Mouse (Mus musculus): ENCODE results near the gene Pip4k2b. TPM values are rescaled to one million over a fixed set of nuclear protein-coding genes. Genes with fewer than 3 reads are reported as not detected.

Pip4k2b gene
- total and polyA plus RNA-seq, 2 experiments from 2014 or later: 5.2 to 166 TPM

- H3K36me3 ChIP-seq (ENCODE audit: insufficient read depth, low read length): peaks cover 26% of the 10 kb centered on the region
- no peaks in the 10 kb centered on the region; the same call in 1 of the 2 replicates for H3K4me1 ChIP-seq (ENCODE audit: insufficient read depth, low read length)
- ATAC-seq (ENCODE audit: low FRiP score) (no peak), DNase-seq (ENCODE audit: low spot score) (no peak)
- no peaks in the 10 kb centered on the region for H3K27me3 ChIP-seq (ENCODE audit: insufficient read depth, low read length)
- no peak overlapping the region for H3K9ac ChIP-seq (replicated peaks; ENCODE audit: low read length, poor library complexity, severe bottlenecking)
- no peak overlapping the region for H3K27ac ChIP-seq (ENCODE audit: low read depth, low read length)
- H3K4me3 ChIP-seq (ENCODE audit: low read depth, low read length): no peak overlapping the region
- no peak for TF ChIP-seq CTCF (IDR thresholded peaks at IDR 0.05)
- H3K9me3 ChIP-seq (ENCODE audit: low read length): no peaks in the 10 kb centered on the region
- no peak overlapping the region for H3K4me2 ChIP-seq (ENCODE audit: low read depth, low read length, poor library complexity, severe bottlenecking)
- 55% methylated on average over 5 of the region's 5 CpGs for WGBS
Observed at GRCm38 (mm10) chr11:97776497-97777128, 32.1 kb upstream of the Pip4k2b start.

GRCm38 (mm10) chr11:97775808-97776496 is 31.4 kb upstream of the Pip4k2b start, which contains the start of gene 1700001P01Rik:
TSS of gene 1700001P01Rik (minus strand) at chr11:97775918.
- H3K4me1 ChIP-seq (ENCODE audit: insufficient read depth, low read length): no peaks in the 10 kb centered on the region; the same call in 1 of the 2 replicates
- H3K27ac ChIP-seq (ENCODE audit: low read depth, low read length): no peak within 1 kb of the TSS
- H3K4me3 ChIP-seq (ENCODE audit: low read depth, low read length): no peak within 1 kb of the TSS
- DNase-seq (ENCODE audit: low spot score) (no peak), ATAC-seq (ENCODE audit: low FRiP score) (no peak)
- H3K27me3 ChIP-seq (ENCODE audit: insufficient read depth, low read length): no peaks in the 10 kb centered on the region
- no peaks in the 10 kb centered on the region for H3K9me3 ChIP-seq (ENCODE audit: low read length)
- 41% methylated on average over 17 of the region's 17 CpGs for WGBS
- no peak within 1 kb of the TSS for H3K9ac ChIP-seq (replicated peaks; ENCODE audit: low read length, poor library complexity, severe bottlenecking)
- H3K4me2 ChIP-seq (ENCODE audit: low read depth, low read length, poor library complexity, severe bottlenecking): no peak within 1 kb of the TSS
- no peak for TF ChIP-seq CTCF (IDR thresholded peaks at IDR 0.05)
- H3K36me3 ChIP-seq (ENCODE audit: insufficient read depth, low read length): peaks cover 26% of the 10 kb centered on the region

- Histone ChIP-seq H3K27me3 (ENCODE audit: insufficient read depth, low read length) (no peaks in the 10 kb centered on the region), H3K27ac (ENCODE audit: low read depth, low read length) (no peak overlapping the region), H3K36me3 (ENCODE audit: insufficient read depth, low read length) (peaks cover 24% of the 10 kb centered on the region), H3K4me3 (ENCODE audit: low read depth, low read length) (no peak overlapping the region), H3K9me3 (ENCODE audit: low read length) (no peaks in the 10 kb centered on the region), H3K4me1 (ENCODE audit: insufficient read depth, low read length) (no peaks in the 10 kb centered on the region; the same call in 1 of the 2 replicates), H3K9ac (replicated peaks; ENCODE audit: low read length, poor library complexity, severe bottlenecking) (no peak overlapping the region), H3K4me2 (ENCODE audit: low read depth, low read length, poor library complexity, severe bottlenecking) (no peak overlapping the region)
- TF ChIP-seq CTCF (IDR thresholded peaks at IDR 0.05): no peak
- 75% methylated on average over 13 of the region's 13 CpGs for WGBS
- no peak for DNase-seq (ENCODE audit: low spot score)
- no peak for ATAC-seq (ENCODE audit: low FRiP score)
Observed at GRCm38 (mm10) chr11:97775186-97775585, 30.7 kb upstream of the Pip4k2b start.

- H3K9ac ChIP-seq (replicated peaks; ENCODE audit: low read length, poor library complexity, severe bottlenecking): no peak overlapping the region
- DNase-seq (ENCODE audit: low spot score) (no peak), ATAC-seq (ENCODE audit: low FRiP score) (no peak)
- H3K27ac ChIP-seq (ENCODE audit: low read depth, low read length): no peak overlapping the region
- H3K36me3 ChIP-seq (ENCODE audit: insufficient read depth, low read length): peaks cover 4% of the 10 kb centered on the region; the same call in 1 of the 2 replicates
- H3K4me1 ChIP-seq (ENCODE audit: insufficient read depth, low read length): no peaks in the 10 kb centered on the region
- no peaks in the 10 kb centered on the region for H3K9me3 ChIP-seq (ENCODE audit: low read length)
- H3K4me3 ChIP-seq (ENCODE audit: low read depth, low read length): no peak overlapping the region
- no peak for TF ChIP-seq CTCF (IDR thresholded peaks at IDR 0.05)
- 78% methylated on average over 14 of the region's 14 CpGs for WGBS
- no peak overlapping the region for H3K4me2 ChIP-seq (ENCODE audit: low read depth, low read length, poor library complexity, severe bottlenecking)
- H3K27me3 ChIP-seq (ENCODE audit: insufficient read depth, low read length): no peaks in the 10 kb centered on the region
Observed at GRCm38 (mm10) chr11:97771410-97771809, 26.9 kb upstream of the Pip4k2b start.

GRCm38 (mm10) chr11:97769704-97770103 is 25.2 kb upstream of the Pip4k2b start:
- H3K36me3 ChIP-seq (ENCODE audit: insufficient read depth, low read length): no peaks in the 10 kb centered on the region
- DNase-seq (ENCODE audit: low spot score) (no peak), ATAC-seq (ENCODE audit: low FRiP score) (no peak)
- H3K4me1 ChIP-seq (ENCODE audit: insufficient read depth, low read length): peaks cover 10% of the 10 kb centered on the region; the same call in 1 of the 2 replicates
- 34% methylated on average over 2 of the region's 2 CpGs for WGBS
- H3K4me2 ChIP-seq (ENCODE audit: low read depth, low read length, poor library complexity, severe bottlenecking): no peak overlapping the region
- no peak overlapping the region for H3K9ac ChIP-seq (replicated peaks; ENCODE audit: low read length, poor library complexity, severe bottlenecking)
- no peaks in the 10 kb centered on the region for H3K27me3 ChIP-seq (ENCODE audit: insufficient read depth, low read length)
- TF ChIP-seq CTCF (IDR thresholded peaks at IDR 0.05): no peak
- H3K27ac ChIP-seq (ENCODE audit: low read depth, low read length): no peak overlapping the region
- no peaks in the 10 kb centered on the region for H3K9me3 ChIP-seq (ENCODE audit: low read length)
- no peak overlapping the region for H3K4me3 ChIP-seq (ENCODE audit: low read depth, low read length)
